Mouse (Mus musculus) C2C12 (cell line): ENCODE results near the gene Tmem117. TPM values are rescaled to one million over a fixed set of nuclear protein-coding genes. Genes with fewer than 3 reads are reported as not detected.

Experiments
- H3K27me3 ChIP-seq: one replicate; pipeline ENCODE4 v1.6.1; 2011; ENCODE audit not compliant: control insufficient read depth, insufficient read depth, insufficient read length
- H3K36me3 ChIP-seq: one replicate; pipeline ENCODE4 v1.6.1; 2011; ENCODE audit not compliant: control insufficient read depth, insufficient read depth
- H3K4me3 ChIP-seq: one replicate; pipeline ENCODE4 v1.5.1; 2011; ENCODE audit warnings: mild to moderate bottlenecking, control low read depth; ENCODE audit not compliant: poor library complexity, insufficient read depth, severe bottlenecking
- H3K79me2 ChIP-seq: one replicate; pipeline ENCODE4 v1.6.1; 2011; ENCODE audit not compliant: control insufficient read depth, insufficient read depth
- H3K79me3 ChIP-seq: one replicate; pipeline ENCODE4 v1.6.1; 2011; ENCODE audit warnings: low read depth, control low read depth
- H3ac ChIP-seq: one replicate; pipeline ENCODE3; 2011; ENCODE audit warnings: low read depth; ENCODE audit not compliant: control insufficient read depth, insufficient read length
- CEBPB ChIP-seq: IDR thresholded peaks from one replicate; pipeline ENCODE4 v1.6.1; 2011; ENCODE audit warnings: low read depth, mild to moderate bottlenecking, control low read depth, moderate library complexity
- CTCF ChIP-seq: IDR thresholded peaks from one replicate; pipeline ENCODE4 v1.5.1; 2011; ENCODE audit not compliant: control insufficient read depth, insufficient read depth, insufficient read length
- FOSL1 ChIP-seq: IDR thresholded peaks from one replicate; pipeline ENCODE4 v1.8.0; 2011; ENCODE audit warnings: mild to moderate bottlenecking, low read length; ENCODE audit not compliant: poor library complexity, insufficient read depth, severe bottlenecking
- MAX ChIP-seq: IDR thresholded peaks from one replicate; pipeline ENCODE4 v1.6.1; 2011; ENCODE audit warnings: mild to moderate bottlenecking, control low read depth
- MYOD1 ChIP-seq: IDR thresholded peaks from one replicate; pipeline ENCODE4 v1.6.1; 2011; ENCODE audit warnings: low read depth; ENCODE audit not compliant: control insufficient read depth, insufficient read length
- MYOG ChIP-seq: IDR thresholded peaks from one replicate; pipeline ENCODE4 v1.6.1; 2011; ENCODE audit not compliant: control insufficient read depth, insufficient read length; ENCODE audit errors: extremely low read depth
- USF1 ChIP-seq: IDR thresholded peaks from one replicate; pipeline ENCODE4 v1.6.1; 2011; ENCODE audit warnings: low read depth, mild to moderate bottlenecking, control low read depth, moderate library complexity
- long read RNA-seq, 2 experiments: library from polyadenylated mRNA; unstranded; transcript quantifications; one replicate each; pipeline ENCODE4 v2.0.0; 2019 to 2020
- polyA plus RNA-seq: library from polyadenylated mRNA; unstranded; fragments of >200 nt; fragmentation: generic; extraction: Trizol; gene quantifications from one replicate; pipeline ENCODE4 v1.2.1, GENCODE M21; 2012; ENCODE audit warnings: missing spikeins

Tmem117 gene
- 0.06 TPM for polyA plus RNA-seq
- long read RNA-seq, experiment 1, partial matches to known transcripts = 0 of 1 reads
- long read RNA-seq, experiment 1, other reads (novel, unspliced or antisense) = 1 of 1 reads
- long read RNA-seq, experiment 2 = 0 reads

DNA sequence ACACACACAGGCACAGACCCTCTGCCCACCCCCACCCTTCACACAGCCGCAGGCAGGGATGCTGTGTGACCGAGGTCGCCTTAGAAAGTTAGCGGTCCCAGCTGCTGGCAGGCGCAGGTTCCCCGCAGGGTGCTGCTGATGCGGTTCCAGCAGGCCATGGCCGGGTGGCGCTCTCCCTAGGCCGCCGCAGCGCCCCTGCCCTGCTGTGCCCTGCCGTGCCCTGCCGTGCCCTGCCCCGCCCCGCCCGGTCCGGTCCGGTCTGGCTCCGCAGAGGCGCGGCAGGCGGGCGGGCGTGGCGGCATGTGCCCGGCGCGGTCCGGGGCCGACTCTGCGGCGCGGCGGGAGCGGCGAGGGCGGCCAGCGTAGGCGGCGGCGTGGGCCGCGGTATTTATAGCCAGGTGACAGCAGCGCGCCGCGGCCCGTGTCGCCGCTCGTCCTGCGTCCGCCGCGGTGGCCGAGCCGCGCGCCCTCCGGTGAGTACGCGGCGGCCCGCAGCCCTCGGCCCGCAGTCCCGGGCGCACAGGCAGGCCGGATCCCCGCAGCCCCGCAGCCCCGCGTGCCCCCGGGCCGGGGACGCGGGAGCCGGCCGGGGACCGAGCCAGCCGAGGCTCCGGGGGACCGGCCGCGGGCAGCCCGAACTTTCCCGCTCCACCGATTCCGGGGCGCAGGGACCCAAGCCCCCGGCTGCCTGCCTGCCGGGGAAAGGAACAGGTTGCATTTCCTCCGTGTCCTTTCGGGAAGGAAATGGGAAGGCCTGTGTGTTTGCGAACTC, at the start of gene Tmem117:
Gene Tmem117, plus strand, starts transcription at position 403 of the 772 bp plus-strand sequence.
- no peaks in the 10 kb centered on the region for H3K36me3 ChIP-seq
- H3K79me2 ChIP-seq = no peaks in the 10 kb centered on the region
- no peaks in the 10 kb centered on the region for H3K79me3 ChIP-seq
- H3K27me3 ChIP-seq = peaks cover 8% of the 10 kb centered on the region
- peak; percentile 29 for TF ChIP-seq CTCF
- TF ChIP-seq MAX = no peak
- H3K4me3 ChIP-seq = no peak within 1 kb of the TSS
- H3ac ChIP-seq = peak within 1 kb of the TSS; percentile 0

DNA sequence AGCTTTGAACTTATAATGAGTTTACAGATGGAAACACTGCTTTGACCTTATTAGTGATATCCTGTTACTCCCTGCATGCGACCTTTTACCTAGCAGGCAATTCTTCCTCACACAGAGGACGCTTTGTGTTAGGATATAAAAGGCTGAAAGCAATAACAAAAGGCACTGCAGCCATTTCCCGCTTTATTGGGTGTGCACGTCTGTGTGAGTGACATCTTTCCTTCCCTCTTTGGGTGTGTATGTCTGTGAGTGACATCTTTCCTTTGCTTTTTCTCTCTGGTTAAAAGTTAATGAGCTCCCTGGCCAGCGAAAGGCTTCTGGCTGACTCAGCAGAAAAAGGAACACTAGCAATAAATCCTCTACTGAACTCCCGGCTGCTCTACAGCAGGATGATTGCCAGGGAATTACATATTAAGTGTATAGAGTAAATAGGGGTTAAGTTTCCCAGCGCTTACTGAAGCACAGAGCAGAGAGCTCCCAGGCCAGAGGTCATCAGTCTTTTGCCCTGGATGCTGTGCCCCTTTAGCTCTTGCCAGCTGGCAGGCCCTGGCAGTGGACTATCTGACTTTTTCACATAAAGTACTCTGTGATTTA, 46.9 kb upstream of the Tmem117 start:
- Histone ChIP-seq H3K79me3 (peaks cover 10% of the 10 kb centered on the region), H3ac (no peak overlapping the region), H3K79me2 (peaks cover 16% of the 10 kb centered on the region), H3K36me3 (peaks cover 95% of the 10 kb centered on the region), H3K4me3 (no peak overlapping the region), H3K27me3 (no peaks in the 10 kb centered on the region)
- no peak for TF ChIP-seq CEBPB
- no peak for TF ChIP-seq MYOG

DNA sequence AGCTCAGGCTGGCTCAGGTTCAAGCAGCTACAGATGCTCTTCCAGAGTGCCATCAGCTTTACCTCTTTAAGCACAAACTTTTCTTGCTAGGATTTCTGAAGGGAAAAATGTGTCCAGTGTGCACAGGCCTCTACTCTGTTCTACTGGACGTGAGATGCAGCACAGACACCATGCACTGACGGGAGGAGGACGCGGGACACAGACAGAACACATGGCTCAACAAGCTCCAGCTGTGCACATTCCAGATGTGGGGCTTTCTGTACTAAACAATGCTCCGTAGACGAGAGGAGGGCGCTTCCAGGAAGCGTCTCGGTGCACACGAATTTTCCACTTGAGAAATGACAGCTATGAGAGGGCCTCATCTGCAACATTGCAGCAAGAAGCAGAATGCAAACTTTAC, 45.9 kb upstream of the Tmem117 start:
- H3ac ChIP-seq = no peak overlapping the region
- H3K79me3 ChIP-seq = peaks cover 19% of the 10 kb centered on the region
- H3K27me3 ChIP-seq = no peaks in the 10 kb centered on the region
- H3K79me2 ChIP-seq = peaks cover 27% of the 10 kb centered on the region
- TF ChIP-seq MAX (no peak), CEBPB (no peak), MYOD1 (no peak), CTCF (no peak), FOSL1 (no peak), MYOG (no peak), USF1 (no peak)
- H3K4me3 ChIP-seq = no peak overlapping the region
- H3K36me3 ChIP-seq = peaks cover 98% of the 10 kb centered on the region

DNA sequence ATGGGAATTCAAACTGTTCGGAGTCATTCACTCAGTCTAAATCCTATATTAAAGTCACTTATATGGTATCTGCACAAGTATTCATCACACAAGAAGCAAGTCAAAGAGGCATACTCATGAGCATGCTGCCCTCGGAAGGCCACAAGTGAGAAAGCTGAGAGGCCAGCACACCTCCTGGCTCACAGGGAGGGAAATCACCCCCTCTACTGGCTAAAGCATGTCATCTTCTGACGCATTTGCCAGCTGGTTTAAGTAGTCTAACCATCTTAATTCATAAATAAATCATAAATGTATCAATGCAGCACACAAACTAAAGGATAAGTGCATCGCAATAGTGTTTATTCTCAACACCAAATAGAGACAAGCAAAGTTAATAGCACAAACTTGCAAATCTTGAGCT, 44.3 kb upstream of the Tmem117 start:
- peaks cover 82% of the 10 kb centered on the region for H3K36me3 ChIP-seq

DNA sequence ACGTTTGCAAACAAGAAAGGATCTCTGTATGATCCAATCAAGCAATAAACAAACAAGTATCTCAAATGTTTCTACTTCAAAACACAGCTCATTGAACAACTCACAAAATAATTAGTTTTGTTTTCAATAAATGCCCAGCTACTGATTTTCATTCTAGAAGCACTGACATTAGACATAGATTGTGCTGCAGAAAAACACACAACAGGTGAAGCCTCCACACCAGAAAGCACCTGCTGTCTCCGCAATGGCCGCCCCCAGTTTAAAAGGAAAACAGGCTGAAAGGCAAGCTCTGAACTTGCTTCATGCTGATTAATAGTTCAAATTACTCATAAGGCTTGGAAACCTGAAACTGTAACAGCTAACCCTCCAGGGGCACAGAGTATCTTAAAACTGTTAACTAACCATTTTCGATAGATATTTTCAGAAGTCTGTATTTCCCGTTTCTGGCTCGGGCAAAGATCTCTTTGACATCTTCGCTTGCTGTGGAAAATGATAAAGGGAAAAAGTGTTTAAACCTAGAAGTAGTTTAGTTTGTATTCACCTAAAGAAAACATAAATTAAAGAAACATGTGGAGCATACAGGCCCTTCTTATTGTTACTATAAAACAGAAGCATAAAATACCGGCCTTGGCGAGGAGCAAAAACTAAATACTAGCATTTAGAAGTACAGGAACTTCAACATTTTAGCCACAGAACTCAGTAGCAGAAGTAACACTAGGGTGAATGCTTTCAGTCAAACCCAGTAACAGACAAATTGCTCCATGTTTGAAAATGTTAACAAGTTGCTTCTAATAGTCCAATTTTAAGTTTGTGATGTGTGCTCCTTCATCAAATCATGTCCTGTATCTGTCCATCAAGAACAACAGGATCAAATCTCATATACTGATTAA, 41.0 kb upstream of the Tmem117 start:
- Histone ChIP-seq H3ac (no peak overlapping the region), H3K36me3 (peaks cover 49% of the 10 kb centered on the region), H3K27me3 (no peaks in the 10 kb centered on the region), H3K79me3 (peaks cover 30% of the 10 kb centered on the region), H3K79me2 (peaks cover 41% of the 10 kb centered on the region), H3K4me3 (peak overlapping the region; percentile 95)
- no peak for TF ChIP-seq CEBPB
- no peak for TF ChIP-seq USF1
- TF ChIP-seq MYOD1 = no peak
- TF ChIP-seq FOSL1 = no peak
- TF ChIP-seq MYOG = no peak
- TF ChIP-seq CTCF = no peak
- no peak for TF ChIP-seq MAX

More for the DNA sequence above, 44.3 kb upstream of the Tmem117 start:
- peaks cover 41% of the 10 kb centered on the region for H3K79me2 ChIP-seq
- H3K27me3 ChIP-seq = no peaks in the 10 kb centered on the region
- no peak overlapping the region for H3K4me3 ChIP-seq
- H3ac ChIP-seq = no peak overlapping the region
- peaks cover 30% of the 10 kb centered on the region for H3K79me3 ChIP-seq
- no peak for TF ChIP-seq FOSL1
- TF ChIP-seq MYOD1 = no peak
- TF ChIP-seq MAX = no peak
